Mouse (Mus musculus) intestine, embryonic 14.5 days (tissue): ENCODE measurements at regions not wholly inside any gene's neighbourhood (a gene's known extent, or its start where the extent isn't known, plus 50 kb on each side); places are given as distances from the start of the nearest gene placed in this dataset.

Experiments
- ATAC-seq: fragments of 200-750 bp; cut with Nextera tagmentation; replicated peaks from 2 replicates; pipeline ENCODE4 v1.8.0; 2017; ENCODE audit warnings: low read depth, moderate number of reproducible peaks, moderate TSS enrichment, moderate library complexity; ENCODE audit not compliant: low FRiP score, low TSS enrichment
- DNase-seq: peaks from one replicate; pipeline ENCODE4 v3.0.0-alpha.2; 2018; ENCODE audit warnings: low spot score
- H3K27ac ChIP-seq: fragments of 300-500 bp; sonication (generic); 2 replicates; pipeline ENCODE4 v1.5.1; 2014; ENCODE audit warnings: low read depth, mild to moderate bottlenecking, control low read depth
- H3K27me3 ChIP-seq: fragments of 300-500 bp; sonication (generic); replicated peaks from 2 replicates; pipeline ENCODE4 v1.6.1; 2014; ENCODE audit warnings: low read length, control low read depth; ENCODE audit not compliant: control insufficient read depth, insufficient read depth
- H3K36me3 ChIP-seq: fragments of 300-500 bp; sonication (generic); 2 replicates; pipeline ENCODE4 v1.6.1; 2014; ENCODE audit warnings: low read length, control low read depth; ENCODE audit not compliant: control insufficient read depth, insufficient read depth
- H3K4me1 ChIP-seq: fragments of 300-500 bp; sonication (generic); replicated peaks from 2 replicates; pipeline ENCODE4 v1.6.1; 2014; ENCODE audit warnings: low read length, control low read depth, mixed read lengths; ENCODE audit not compliant: control insufficient read depth, insufficient read depth
- H3K4me2 ChIP-seq: fragments of 300-500 bp; sonication (generic); 2 replicates; pipeline ENCODE4 v1.6.1; 2014; ENCODE audit warnings: low read length
- H3K4me3 ChIP-seq: fragments of 300-500 bp; sonication (generic); 2 replicates; pipeline ENCODE4 v1.5.1; 2014; ENCODE audit warnings: low read depth, low read length, control low read depth, mixed read lengths
- H3K9ac ChIP-seq: fragments of 300-500 bp; sonication (generic); 2 replicates; pipeline ENCODE4 v1.6.1; 2014; ENCODE audit warnings: mild to moderate bottlenecking, low read length
- H3K9me3 ChIP-seq: fragments of 300-500 bp; sonication (generic); 2 replicates; pipeline ENCODE4 v1.6.1; 2016; ENCODE audit warnings: low read length, control low read depth; ENCODE audit not compliant: control insufficient read depth
- WGBS: fragments of 180-500 bp; shearing (Covaris S2); extraction: QIAGEN DNeasy Blood & Tissue Kit; methylation state at CpG from one replicate; pipeline ENCODE4 v1.1.7; 2014; 5-methylcytosine and 5-hydroxymethylcytosine counted together

GRCm38 (mm10) chr12:113401578-113402113, 87.7 kb upstream of the Adam6b start:
- no peak overlapping the region for H3K4me3 ChIP-seq
- DNase-seq (no peak), ATAC-seq (no peak)
- H3K36me3 ChIP-seq, result no peaks in the 10 kb centered on the region
- no peaks in the 10 kb centered on the region for H3K4me1 ChIP-seq
- H3K9me3 ChIP-seq, result no peaks in the 10 kb centered on the region
- H3K9ac ChIP-seq, result no peak overlapping the region
- no peak overlapping the region for H3K4me2 ChIP-seq
- no peak overlapping the region for H3K27ac ChIP-seq
- no peaks in the 10 kb centered on the region for H3K27me3 ChIP-seq

- H3K9ac ChIP-seq, result no peak overlapping the region
- WGBS, result 56% methylated on average over 2 of the region's 2 CpGs
- DNase-seq, result no peak
- no peaks in the 10 kb centered on the region for H3K27me3 ChIP-seq
- H3K9me3 ChIP-seq, result no peaks in the 10 kb centered on the region
- H3K4me2 ChIP-seq, result no peak overlapping the region
- H3K4me3 ChIP-seq, result no peak overlapping the region
- H3K27ac ChIP-seq, result no peak overlapping the region
- H3K4me1 ChIP-seq, result no peaks in the 10 kb centered on the region
- no peak for ATAC-seq
- H3K36me3 ChIP-seq, result no peaks in the 10 kb centered on the region
Measured at GRCm38 (mm10) chr12:113402823-113403222, 86.5 kb upstream of the Adam6b start.

- Histone ChIP-seq H3K36me3 (no peaks in the 10 kb centered on the region), H3K9ac (no peak overlapping the region), H3K4me3 (no peak overlapping the region), H3K4me1 (no peaks in the 10 kb centered on the region), H3K4me2 (no peak overlapping the region), H3K27ac (no peak overlapping the region), H3K27me3 (no peaks in the 10 kb centered on the region), H3K9me3 (no peaks in the 10 kb centered on the region)
- 78% methylated on average over 5 of the region's 5 CpGs for WGBS
- DNase-seq, result no peak
- ATAC-seq, result no peak
Measured at GRCm38 (mm10) chr12:113411113-113411512, 78.2 kb upstream of the Adam6b start.

GRCm38 (mm10) chr12:113413996-113414395, 75.3 kb upstream of the Adam6b start:
- H3K4me1 ChIP-seq, result no peaks in the 10 kb centered on the region
- ATAC-seq, result no peak
- no peaks in the 10 kb centered on the region for H3K27me3 ChIP-seq
- no peaks in the 10 kb centered on the region for H3K9me3 ChIP-seq
- DNase-seq, result no peak
- H3K9ac ChIP-seq, result no peak overlapping the region
- H3K4me2 ChIP-seq, result no peak overlapping the region
- H3K27ac ChIP-seq, result no peak overlapping the region
- 69% methylated on average over 1 of the region's 1 CpGs for WGBS
- no peaks in the 10 kb centered on the region for H3K36me3 ChIP-seq
- no peak overlapping the region for H3K4me3 ChIP-seq

DNA sequence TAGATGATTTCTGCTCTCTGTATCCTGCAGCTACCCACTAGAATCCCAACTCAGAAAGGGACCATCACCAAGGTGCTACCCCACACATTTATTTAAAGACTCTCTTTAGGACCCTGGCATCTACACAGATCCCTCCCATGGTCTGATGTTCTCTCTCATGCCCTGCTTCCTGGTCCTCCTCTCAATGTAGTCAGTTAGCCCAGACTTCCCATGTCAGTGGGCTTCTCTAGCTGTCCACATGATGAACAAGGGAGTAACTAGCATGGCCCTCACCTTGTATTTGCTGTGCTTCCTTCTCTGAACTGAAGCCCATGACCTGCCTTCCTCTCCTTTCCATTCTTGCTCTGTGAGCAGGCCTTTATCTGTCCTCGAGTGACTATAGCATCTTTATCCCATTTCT, 71.8 kb upstream of the Adam6b start:
- no peak overlapping the region for H3K4me3 ChIP-seq
- no peaks in the 10 kb centered on the region for H3K36me3 ChIP-seq
- H3K27me3 ChIP-seq, result no peaks in the 10 kb centered on the region
- DNase-seq (no peak), ATAC-seq (no peak)
- no peaks in the 10 kb centered on the region for H3K9me3 ChIP-seq
- no peaks in the 10 kb centered on the region for H3K4me1 ChIP-seq
- H3K27ac ChIP-seq, result no peak overlapping the region
- no peak overlapping the region for H3K4me2 ChIP-seq
- WGBS, result 66% methylated on average over 1 of the region's 1 CpGs
- H3K9ac ChIP-seq, result no peak overlapping the region

- 89% methylated on average over 5 of the region's 5 CpGs for WGBS
- Histone ChIP-seq H3K4me2 (no peak overlapping the region), H3K27ac (no peak overlapping the region), H3K27me3 (no peaks in the 10 kb centered on the region), H3K4me3 (no peak overlapping the region), H3K36me3 (no peaks in the 10 kb centered on the region), H3K9me3 (no peaks in the 10 kb centered on the region), H3K9ac (no peak overlapping the region), H3K4me1 (no peaks in the 10 kb centered on the region)
- no peak for DNase-seq
- ATAC-seq, result no peak
Measured at GRCm38 (mm10) chr12:113418731-113419402, 70.4 kb upstream of the Adam6b start.

DNA sequence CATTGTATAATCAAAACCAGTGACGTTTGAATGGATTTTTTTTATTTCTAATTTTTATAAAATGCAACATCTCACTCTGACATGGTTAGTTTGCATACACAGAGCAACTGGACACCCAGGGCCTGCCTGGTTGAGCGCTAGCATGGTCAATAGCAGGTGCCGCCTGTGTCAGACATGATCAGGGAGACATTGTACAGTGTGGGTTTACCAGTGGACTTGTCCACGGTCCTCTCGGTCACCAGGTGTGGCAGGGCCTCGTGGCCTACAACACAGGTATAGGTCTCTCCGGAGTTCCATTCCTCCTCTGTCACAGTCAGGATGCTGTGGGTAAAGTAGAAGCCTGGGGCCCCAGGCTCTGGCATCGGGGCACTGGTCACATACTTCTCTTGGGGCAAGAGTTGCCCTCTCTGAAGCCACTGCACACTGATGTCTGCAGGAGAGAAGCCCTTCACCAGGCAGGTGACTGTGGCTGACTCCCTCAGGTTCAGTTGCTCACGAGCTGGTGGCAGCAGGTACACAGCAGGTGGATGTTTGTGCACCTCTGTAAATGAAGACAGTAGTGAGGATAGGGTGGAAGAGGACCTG, 68.5 kb upstream of the Adam6b start:
- 85% methylated on average over 9 of the region's 9 CpGs for WGBS
- Histone ChIP-seq H3K9me3 (no peaks in the 10 kb centered on the region), H3K27ac (no peak overlapping the region), H3K4me3 (no peak overlapping the region), H3K27me3 (no peaks in the 10 kb centered on the region), H3K36me3 (no peaks in the 10 kb centered on the region), H3K9ac (no peak overlapping the region), H3K4me2 (no peak overlapping the region), H3K4me1 (no peaks in the 10 kb centered on the region)
- DNase-seq, result no peak
- ATAC-seq, result no peak

DNA sequence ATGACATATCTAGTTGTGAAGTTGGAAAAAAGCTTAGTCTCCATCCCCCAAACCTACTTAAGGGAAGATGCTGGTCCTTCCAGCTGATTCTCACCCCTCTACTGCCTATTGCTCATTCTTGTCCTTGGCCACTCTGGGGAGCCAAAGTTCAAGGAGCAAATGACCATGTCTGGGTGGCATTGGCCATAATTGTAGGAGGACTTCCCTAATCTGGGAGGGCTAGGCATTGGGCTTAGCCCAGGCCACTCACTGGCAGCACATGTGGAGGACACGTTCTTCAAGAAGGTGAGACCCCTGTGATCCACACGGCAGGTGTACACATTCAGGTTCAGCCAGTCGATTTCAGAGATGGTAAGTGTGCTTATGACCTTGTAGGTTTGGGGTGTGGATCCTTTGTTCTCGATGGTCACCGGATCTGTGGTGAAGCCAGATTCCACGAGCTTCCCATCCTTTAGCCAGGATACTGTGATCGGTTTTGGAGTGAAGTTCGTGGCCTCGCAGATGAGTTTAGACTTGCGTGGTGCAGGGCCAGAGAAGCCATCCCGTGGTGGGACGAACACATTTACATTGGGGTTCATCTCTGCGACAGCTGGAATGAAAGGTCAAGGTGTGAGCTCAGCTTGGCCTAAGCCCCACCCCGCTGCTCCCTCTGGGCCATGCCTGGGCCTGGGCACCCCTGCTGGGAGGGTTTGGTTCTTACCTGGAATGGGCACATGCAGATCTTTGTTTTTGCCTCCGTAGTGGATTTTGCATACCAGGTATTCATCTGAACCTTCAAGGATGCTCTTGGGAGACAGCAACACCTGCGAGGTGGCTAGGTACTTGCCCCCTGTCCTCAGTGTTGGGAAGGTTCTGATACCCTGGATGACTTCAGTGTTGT, 67.4 kb upstream of the Adam6b start:
- no peak overlapping the region for H3K4me2 ChIP-seq
- no peaks in the 10 kb centered on the region for H3K4me1 ChIP-seq
- no peak for ATAC-seq
- H3K9ac ChIP-seq, result no peak overlapping the region
- no peak overlapping the region for H3K27ac ChIP-seq
- no peaks in the 10 kb centered on the region for H3K27me3 ChIP-seq
- H3K36me3 ChIP-seq, result no peaks in the 10 kb centered on the region
- 84% methylated on average over 16 of the region's 16 CpGs for WGBS
- H3K9me3 ChIP-seq, result no peaks in the 10 kb centered on the region
- no peak for DNase-seq
- H3K4me3 ChIP-seq, result no peak overlapping the region
